Mouse (Mus musculus): ENCODE measurements at regions not wholly inside any gene's neighbourhood (a gene's known extent, or its start where the extent isn't known, plus 50 kb on each side); places are given as distances from the start of the nearest gene placed in this dataset.
"Not testable (repeated sequence)": the region's sequence is repeated elsewhere in the genome, so short reads cannot be mapped to it uniquely, and the experiment has no call there.

DNA sequence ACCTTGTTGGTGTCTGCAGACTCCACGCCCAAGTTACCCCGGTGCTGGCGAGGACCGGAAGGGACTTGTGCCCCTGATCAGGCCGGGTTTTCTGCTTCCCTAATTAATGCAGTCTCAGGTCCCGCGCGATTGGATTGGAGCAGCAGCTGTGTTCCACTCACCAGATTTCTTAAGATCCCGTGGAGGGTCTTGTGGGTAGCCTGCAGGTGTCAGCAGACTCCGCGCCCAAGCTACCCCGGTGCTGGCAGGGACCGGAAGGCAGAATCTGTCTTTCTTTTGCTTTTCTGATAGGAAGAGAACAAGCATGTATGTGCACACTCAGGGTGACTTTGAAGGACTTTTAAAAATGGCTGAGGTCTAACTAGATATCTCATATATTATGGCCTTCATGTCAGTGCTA is 147.7 kb upstream of the Cdk6 start:
- H3K4me1 ChIP-seq (replicated peaks; ENCODE audit: control insufficient read depth, insufficient read depth, low read length); H3K4me2 ChIP-seq (replicated peaks; ENCODE audit: low read depth, low read length); DNase-seq (ENCODE audit: low spot score); ATAC-seq (ENCODE audit: low FRiP score); H3K27me3 ChIP-seq (ENCODE audit: control insufficient read depth, insufficient read depth, low read length); H3K9me3 ChIP-seq (ENCODE audit: control insufficient read depth, low read length); H3K4me3 ChIP-seq (ENCODE audit: low read depth, low read length); H3K9ac ChIP-seq (ENCODE audit: low read depth, low read length); H3K36me3 ChIP-seq (ENCODE audit: control insufficient read depth, insufficient read depth, low read length); H3K27ac ChIP-seq (ENCODE audit: low read depth, low read length): not testable (repeated sequence)
- 90% methylated on average over 13 of the region's 13 CpGs for WGBS

DNA sequence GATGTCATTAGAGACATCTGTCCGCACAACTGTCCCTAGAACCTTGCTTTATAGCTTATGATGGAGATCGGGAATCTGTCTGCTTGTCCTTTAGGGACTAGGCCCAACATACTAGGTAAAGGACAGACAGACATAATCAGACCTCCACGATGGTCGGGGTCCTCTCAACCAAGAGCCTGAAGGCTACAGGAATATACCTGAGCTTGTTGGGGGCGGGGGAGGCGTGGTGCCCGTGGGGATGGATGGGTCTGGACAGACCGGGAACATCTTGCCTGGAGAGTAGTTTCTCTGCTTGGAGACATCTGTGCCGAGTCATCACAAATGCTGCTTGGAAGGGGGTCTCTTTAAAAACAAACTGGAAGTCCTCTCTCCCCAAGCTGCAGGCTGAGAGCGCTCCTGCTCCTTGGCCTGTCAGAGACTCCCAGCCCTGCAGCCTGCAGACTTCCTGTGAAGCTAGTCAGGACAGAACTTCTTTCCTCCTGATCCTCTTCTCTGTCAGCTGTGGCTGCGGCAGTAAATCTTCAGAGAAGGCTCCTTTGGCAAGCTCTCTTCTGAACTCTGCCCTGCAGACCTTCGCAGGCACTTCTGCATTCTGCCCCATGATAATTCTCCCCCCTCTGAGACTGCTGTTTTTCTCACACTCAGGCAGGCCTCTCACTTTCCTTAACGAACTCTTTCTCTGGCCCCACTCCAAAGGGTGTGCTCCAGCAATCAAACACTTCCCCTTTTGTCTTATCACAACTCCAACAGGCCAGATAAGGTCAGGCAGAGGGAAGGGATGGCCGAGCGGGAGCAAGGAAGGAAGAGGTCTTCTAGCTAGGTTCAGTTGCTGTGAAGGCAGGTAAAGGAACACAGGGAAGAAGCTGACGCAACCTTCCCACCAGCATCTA is 143.1 kb upstream of the Cdk6 start:
- H3K4me2 ChIP-seq (replicated peaks; ENCODE audit: low read depth, low read length): no peak overlapping the region
- 60% methylated on average over 16 of the region's 16 CpGs for WGBS
- no peak for DNase-seq (ENCODE audit: low spot score)
- no peak overlapping the region for H3K27ac ChIP-seq (ENCODE audit: low read depth, low read length)
- no peak overlapping the region for H3K4me3 ChIP-seq (ENCODE audit: low read depth, low read length)
- H3K4me1 ChIP-seq (replicated peaks; ENCODE audit: control insufficient read depth, insufficient read depth, low read length): no peaks in the 10 kb centered on the region
- H3K9me3 ChIP-seq (ENCODE audit: control insufficient read depth, low read length): no peaks in the 10 kb centered on the region
- no peak for ATAC-seq (ENCODE audit: low FRiP score)
- no peaks in the 10 kb centered on the region for H3K36me3 ChIP-seq (ENCODE audit: control insufficient read depth, insufficient read depth, low read length)
- H3K27me3 ChIP-seq (ENCODE audit: control insufficient read depth, insufficient read depth, low read length): no peaks in the 10 kb centered on the region
- H3K9ac ChIP-seq (ENCODE audit: low read depth, low read length): no peak overlapping the region

DNA sequence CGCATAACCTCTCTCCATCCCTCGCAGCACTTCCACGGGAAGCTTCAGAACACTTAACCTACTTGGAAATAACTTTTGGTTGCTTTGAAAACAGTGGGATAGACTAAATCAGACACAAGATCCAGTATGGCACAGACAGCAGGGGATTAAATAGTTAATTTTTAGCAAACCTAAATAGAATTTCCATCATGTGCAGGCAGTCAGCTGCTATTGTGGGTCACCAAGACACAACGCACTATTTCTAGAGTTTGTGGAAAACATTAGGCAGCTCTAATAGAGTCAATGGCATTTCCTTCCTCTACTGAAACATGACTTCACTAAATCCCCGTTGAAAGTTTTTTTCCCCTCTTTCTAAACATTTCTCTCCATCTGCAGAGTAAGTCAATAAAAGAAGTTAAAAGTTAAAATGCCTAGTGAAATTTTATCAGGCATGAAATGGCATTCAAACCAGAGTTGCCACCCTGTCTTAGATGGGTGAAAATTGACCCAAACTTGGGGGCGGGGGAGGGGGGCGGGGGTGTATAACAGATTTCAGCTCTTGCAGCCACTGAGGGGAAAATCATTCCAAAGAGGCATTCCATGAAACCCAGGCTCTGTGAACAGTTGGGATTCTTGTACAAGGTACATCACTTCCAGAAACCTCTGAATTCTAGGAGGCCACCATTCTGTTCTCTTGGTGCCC is 142.3 kb upstream of the Cdk6 start:
- not testable (repeated sequence) for H3K9ac ChIP-seq (ENCODE audit: low read depth, low read length); H3K36me3 ChIP-seq (ENCODE audit: control insufficient read depth, insufficient read depth, low read length); H3K27me3 ChIP-seq (ENCODE audit: control insufficient read depth, insufficient read depth, low read length); DNase-seq (ENCODE audit: low spot score); H3K4me1 ChIP-seq (replicated peaks; ENCODE audit: control insufficient read depth, insufficient read depth, low read length); H3K4me2 ChIP-seq (replicated peaks; ENCODE audit: low read depth, low read length); H3K9me3 ChIP-seq (ENCODE audit: control insufficient read depth, low read length); H3K27ac ChIP-seq (ENCODE audit: low read depth, low read length); H3K4me3 ChIP-seq (ENCODE audit: low read depth, low read length); ATAC-seq (ENCODE audit: low FRiP score)
- 69% methylated on average over 7 of the region's 7 CpGs for WGBS

DNA sequence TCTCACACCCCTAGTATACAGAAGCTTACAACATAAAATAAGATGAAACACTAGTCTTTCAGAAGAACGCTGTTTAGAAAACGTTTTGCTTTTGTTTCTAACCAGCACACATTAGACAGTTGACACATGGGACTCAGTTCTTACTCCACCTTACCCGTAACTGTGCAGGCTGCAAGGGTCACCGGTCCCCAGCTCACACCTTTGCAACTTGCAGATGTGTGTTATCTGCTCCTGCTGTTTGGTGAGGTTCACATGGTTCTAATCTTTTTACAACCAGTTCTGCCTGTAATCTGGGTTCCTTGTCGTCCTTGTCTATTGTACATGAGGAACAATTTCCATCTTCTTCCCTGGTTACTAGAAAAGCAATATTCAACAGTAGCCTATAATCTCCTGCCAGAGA is 135.1 kb upstream of the Cdk6 start:
- H3K36me3 ChIP-seq (ENCODE audit: control insufficient read depth, insufficient read depth, low read length); ATAC-seq (ENCODE audit: low FRiP score); H3K4me2 ChIP-seq (replicated peaks; ENCODE audit: low read depth, low read length); H3K9ac ChIP-seq (ENCODE audit: low read depth, low read length); DNase-seq (ENCODE audit: low spot score); H3K27me3 ChIP-seq (ENCODE audit: control insufficient read depth, insufficient read depth, low read length); H3K4me1 ChIP-seq (replicated peaks; ENCODE audit: control insufficient read depth, insufficient read depth, low read length); H3K4me3 ChIP-seq (ENCODE audit: low read depth, low read length); H3K27ac ChIP-seq (ENCODE audit: low read depth, low read length); H3K9me3 ChIP-seq (ENCODE audit: control insufficient read depth, low read length): not testable (repeated sequence)
- 82% methylated on average over 5 of the region's 5 CpGs for WGBS

DNA sequence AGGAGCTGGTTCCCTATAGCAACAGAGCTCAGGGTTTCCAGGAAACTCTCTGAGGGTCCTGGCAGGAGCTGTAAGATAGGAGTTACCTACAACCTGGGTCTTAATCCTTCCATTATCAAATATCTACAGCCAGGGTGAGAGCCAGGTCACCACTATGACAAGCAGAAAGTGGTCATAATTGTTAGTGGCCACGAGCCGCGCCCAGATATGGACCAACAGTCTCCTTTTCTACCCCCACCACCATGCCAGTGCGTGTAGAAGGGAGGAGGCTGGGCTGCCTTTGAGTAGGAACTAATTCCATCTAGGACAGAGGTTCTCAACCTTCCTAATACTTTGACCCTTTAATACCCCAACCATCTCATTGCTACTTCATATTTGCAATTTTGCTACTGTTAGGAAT is 133.0 kb upstream of the Cdk6 start:
- not testable (repeated sequence) for DNase-seq (ENCODE audit: low spot score); H3K27me3 ChIP-seq (ENCODE audit: control insufficient read depth, insufficient read depth, low read length); H3K4me1 ChIP-seq (replicated peaks; ENCODE audit: control insufficient read depth, insufficient read depth, low read length); ATAC-seq (ENCODE audit: low FRiP score); H3K36me3 ChIP-seq (ENCODE audit: control insufficient read depth, insufficient read depth, low read length); H3K4me2 ChIP-seq (replicated peaks; ENCODE audit: low read depth, low read length); H3K4me3 ChIP-seq (ENCODE audit: low read depth, low read length); H3K9ac ChIP-seq (ENCODE audit: low read depth, low read length); H3K9me3 ChIP-seq (ENCODE audit: control insufficient read depth, low read length); H3K27ac ChIP-seq (ENCODE audit: low read depth, low read length)
- WGBS: 91% methylated on average over 4 of the region's 4 CpGs

DNA sequence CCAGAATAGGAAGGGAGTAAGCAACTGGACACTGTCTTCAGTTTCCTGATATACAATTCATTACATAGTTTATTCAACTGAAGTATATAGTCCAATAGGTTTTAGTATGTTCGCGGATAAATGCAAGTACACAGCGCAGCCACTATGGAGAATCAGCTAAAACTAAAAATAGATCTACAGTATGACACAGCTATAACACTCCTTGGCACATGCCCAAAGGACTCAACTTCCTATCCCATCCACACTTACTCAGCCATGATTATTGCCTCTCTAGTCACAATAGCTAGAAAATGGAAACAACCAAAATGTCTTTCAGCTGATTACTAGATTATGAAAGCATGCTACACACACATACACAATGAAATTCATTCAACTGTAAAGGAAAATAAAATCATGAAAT is 130.0 kb upstream of the Cdk6 start:
- WGBS: 98% methylated on average over 3 of the region's 3 CpGs
- ATAC-seq (ENCODE audit: low FRiP score): no peak

DNA sequence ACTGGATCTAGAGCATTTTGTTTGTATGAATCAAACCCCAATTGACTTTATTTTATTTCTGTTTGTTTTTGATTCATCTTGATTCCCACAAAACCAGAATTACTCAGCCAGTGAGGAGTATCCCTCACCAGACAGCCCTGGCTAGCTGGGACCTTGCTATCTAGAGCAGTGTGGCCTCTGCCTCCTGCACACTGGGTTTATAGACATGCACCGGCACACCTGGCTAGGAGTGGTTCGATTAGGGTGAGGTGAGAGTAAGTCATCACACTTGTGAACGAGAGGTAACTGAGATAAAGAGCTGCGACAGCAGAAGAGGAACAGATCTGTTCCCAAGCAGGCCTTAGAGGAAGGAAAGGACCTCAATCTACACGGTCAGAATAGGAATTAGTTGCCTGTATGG is 125.2 kb upstream of the Cdk6 start:
- no peaks in the 10 kb centered on the region for H3K4me1 ChIP-seq (replicated peaks; ENCODE audit: control insufficient read depth, insufficient read depth, low read length)
- H3K4me3 ChIP-seq (ENCODE audit: low read depth, low read length): no peak overlapping the region
- no peaks in the 10 kb centered on the region for H3K36me3 ChIP-seq (ENCODE audit: control insufficient read depth, insufficient read depth, low read length)
- WGBS: 84% methylated on average over 5 of the region's 5 CpGs
- no peak overlapping the region for H3K27ac ChIP-seq (ENCODE audit: low read depth, low read length)
- H3K4me2 ChIP-seq (replicated peaks; ENCODE audit: low read depth, low read length): no peak overlapping the region
- ATAC-seq (ENCODE audit: low FRiP score): no peak
- no peaks in the 10 kb centered on the region for H3K9me3 ChIP-seq (ENCODE audit: control insufficient read depth, low read length)
- H3K27me3 ChIP-seq (ENCODE audit: control insufficient read depth, insufficient read depth, low read length): no peaks in the 10 kb centered on the region
- H3K9ac ChIP-seq (ENCODE audit: low read depth, low read length): no peak overlapping the region
- DNase-seq (ENCODE audit: low spot score): no peak

More for the DNA sequence above, 130.0 kb upstream of the Cdk6 start:
- no peaks in the 10 kb centered on the region for H3K9me3 ChIP-seq (ENCODE audit: control insufficient read depth, low read length)
- H3K4me3 ChIP-seq (ENCODE audit: low read depth, low read length): no peak overlapping the region
- H3K36me3 ChIP-seq (ENCODE audit: control insufficient read depth, insufficient read depth, low read length): no peaks in the 10 kb centered on the region
- H3K4me1 ChIP-seq (replicated peaks; ENCODE audit: control insufficient read depth, insufficient read depth, low read length): no peaks in the 10 kb centered on the region
- no peak overlapping the region for H3K4me2 ChIP-seq (replicated peaks; ENCODE audit: low read depth, low read length)
- no peaks in the 10 kb centered on the region for H3K27me3 ChIP-seq (ENCODE audit: control insufficient read depth, insufficient read depth, low read length)
- H3K27ac ChIP-seq (ENCODE audit: low read depth, low read length): no peak overlapping the region
- no peak overlapping the region for H3K9ac ChIP-seq (ENCODE audit: low read depth, low read length)
- no peak for DNase-seq (ENCODE audit: low spot score)

DNA sequence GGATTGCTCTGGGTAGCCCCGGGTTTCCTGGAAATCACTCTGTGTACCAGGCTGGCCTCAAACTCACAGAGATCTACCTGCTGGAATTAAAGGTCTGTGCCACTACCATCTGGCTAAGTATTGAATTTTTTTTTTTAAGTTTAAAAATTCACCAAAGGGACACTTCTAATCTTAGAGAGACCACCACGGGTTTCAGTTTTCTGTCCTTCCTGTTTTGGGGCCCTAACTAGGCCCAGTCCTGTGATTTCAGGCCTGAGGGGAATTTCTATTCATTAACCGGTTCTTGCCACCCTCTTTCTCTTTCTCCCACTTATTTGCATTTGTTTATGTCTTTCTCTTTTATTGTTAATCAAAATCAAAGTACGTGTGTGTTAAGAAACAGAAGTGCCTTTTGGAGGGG is 122.1 kb upstream of the Cdk6 start:
- H3K36me3 ChIP-seq (ENCODE audit: control insufficient read depth, insufficient read depth, low read length): no peaks in the 10 kb centered on the region
- H3K4me2 ChIP-seq (replicated peaks; ENCODE audit: low read depth, low read length): no peak overlapping the region
- H3K4me1 ChIP-seq (replicated peaks; ENCODE audit: control insufficient read depth, insufficient read depth, low read length): no peaks in the 10 kb centered on the region
- no peaks in the 10 kb centered on the region for H3K27me3 ChIP-seq (ENCODE audit: control insufficient read depth, insufficient read depth, low read length)
- H3K27ac ChIP-seq (ENCODE audit: low read depth, low read length): no peak overlapping the region
- no peaks in the 10 kb centered on the region for H3K9me3 ChIP-seq (ENCODE audit: control insufficient read depth, low read length)
- WGBS: 48% methylated on average over 4 of the region's 4 CpGs
- H3K4me3 ChIP-seq (ENCODE audit: low read depth, low read length): no peak overlapping the region
- DNase-seq (ENCODE audit: low spot score) (no peak), ATAC-seq (ENCODE audit: low FRiP score) (no peak)
- H3K9ac ChIP-seq (ENCODE audit: low read depth, low read length): no peak overlapping the region

DNA sequence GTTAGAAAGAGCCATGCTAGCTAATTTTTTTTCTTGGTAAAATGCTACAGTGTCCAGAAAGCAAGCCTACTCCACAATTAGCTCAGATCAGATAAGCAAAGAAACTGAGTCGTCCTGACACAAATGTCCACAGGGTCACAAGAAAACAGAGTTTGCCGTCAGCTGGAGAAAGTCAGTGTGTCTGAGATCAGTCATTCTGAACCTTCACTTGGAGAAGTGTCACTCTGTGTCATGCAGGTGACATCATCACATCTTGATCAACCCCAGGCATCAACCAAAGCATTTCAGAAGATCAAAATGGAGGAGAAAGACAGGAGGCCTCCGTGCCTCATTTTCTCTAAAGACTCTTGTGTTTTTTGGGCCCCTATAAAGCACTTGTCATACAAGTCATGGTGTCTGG is 121.5 kb upstream of the Cdk6 start:
- ATAC-seq (ENCODE audit: low FRiP score) (no peak), DNase-seq (ENCODE audit: low spot score) (no peak)
- no peaks in the 10 kb centered on the region for H3K27me3 ChIP-seq (ENCODE audit: control insufficient read depth, insufficient read depth, low read length)
- H3K4me3 ChIP-seq (ENCODE audit: low read depth, low read length): no peak overlapping the region
- no peaks in the 10 kb centered on the region for H3K9me3 ChIP-seq (ENCODE audit: control insufficient read depth, low read length)
- H3K27ac ChIP-seq (ENCODE audit: low read depth, low read length): no peak overlapping the region
- no peaks in the 10 kb centered on the region for H3K36me3 ChIP-seq (ENCODE audit: control insufficient read depth, insufficient read depth, low read length)
- no peaks in the 10 kb centered on the region for H3K4me1 ChIP-seq (replicated peaks; ENCODE audit: control insufficient read depth, insufficient read depth, low read length)
- no peak overlapping the region for H3K4me2 ChIP-seq (replicated peaks; ENCODE audit: low read depth, low read length)
- H3K9ac ChIP-seq (ENCODE audit: low read depth, low read length): no peak overlapping the region
- 82% methylated on average over 3 of the region's 3 CpGs for WGBS
